Mouse (Mus musculus) forebrain, postnatal 0 days (tissue): ENCODE measurements at regions not wholly inside any gene's neighbourhood (a gene's known extent, or its start where the extent isn't known, plus 50 kb on each side); places are given as distances from the start of the nearest gene placed in this dataset.
A peak's percentile ranks its signal among the peaks of the same experiment; 100 is the strongest.

ENCODE experiments used
- ATAC-seq: fragments of 200-750 bp; cut with Nextera tagmentation; 2 replicates; pipeline ENCODE4 v1.8.0; 2017; ENCODE audit warnings: mild to moderate bottlenecking, moderate library complexity
- DNase-seq: peaks from one replicate; pipeline ENCODE4 v3.0.0-alpha.2; 2015
- H3K27ac ChIP-seq: fragments of 300-500 bp; sonication (generic); 2 replicates; pipeline ENCODE4 v1.5.1; 2014; ENCODE audit warnings: low read depth, mild to moderate bottlenecking, antibody characterized with exemption, low read length, moderate library complexity, mixed read lengths
- H3K27me3 ChIP-seq: fragments of 300-500 bp; sonication (generic); 2 replicates; pipeline ENCODE4 v1.6.1; 2014; ENCODE audit warnings: mild to moderate bottlenecking, low read length, mixed read lengths; ENCODE audit not compliant: insufficient read depth
- H3K36me3 ChIP-seq: fragments of 300-500 bp; sonication (generic); 2 replicates; pipeline ENCODE4 v1.6.1; 2014; ENCODE audit warnings: mild to moderate bottlenecking, moderate library complexity; ENCODE audit not compliant: insufficient read depth
- H3K4me1 ChIP-seq: fragments of 300-500 bp; sonication (generic); 2 replicates; pipeline ENCODE4 v1.6.1; 2014; ENCODE audit warnings: antibody characterized with exemption; ENCODE audit not compliant: insufficient read depth
- H3K4me2 ChIP-seq: fragments of 300-500 bp; sonication (generic); 2 replicates; pipeline ENCODE4 v1.6.1; 2014; ENCODE audit warnings: low read depth, mild to moderate bottlenecking, moderate library complexity
- H3K4me3 ChIP-seq: fragments of 300-500 bp; sonication (generic); 2 replicates; pipeline ENCODE4 v1.5.1; 2014; ENCODE audit warnings: low read depth, low read length, mixed read lengths
- H3K9ac ChIP-seq: fragments of 300-500 bp; sonication (generic); 2 replicates; pipeline ENCODE4 v1.6.1; 2014; ENCODE audit warnings: mild to moderate bottlenecking
- H3K9me3 ChIP-seq: fragments of 300-500 bp; sonication (generic); 2 replicates; pipeline ENCODE4 v1.6.1; 2016; ENCODE audit warnings: low read length
- CTCF ChIP-seq: sonication (generic); IDR thresholded peaks from 2 replicates; pipeline ENCODE4 v1.5.1; 2016; ENCODE audit warnings: antibody characterized with exemption, control low read depth, low read depth
- WGBS: fragments of 180-500 bp; shearing (Covaris S2); extraction: QIAGEN DNeasy Blood & Tissue Kit; methylation state at CpG from one replicate; pipeline ENCODE4 v1.1.7; 2014; 5-methylcytosine and 5-hydroxymethylcytosine counted together

GRCm38 (mm10) chr13:79288022-79288421 lies 1088.5 kb upstream of the Nr2f1 start:
- Histone ChIP-seq H3K4me2 (no peak overlapping the region), H3K27me3 (no peaks in the 10 kb centered on the region), H3K9me3 (no peaks in the 10 kb centered on the region), H3K4me1 (no peaks in the 10 kb centered on the region), H3K4me3 (no peak overlapping the region), H3K36me3 (no peaks in the 10 kb centered on the region), H3K9ac (no peak overlapping the region), H3K27ac (no peak overlapping the region)
- DNase-seq (no peak), ATAC-seq (no peak)
- no peak for TF ChIP-seq CTCF
- WGBS = 96% methylated on average over 1 of the region's 1 CpGs

- TF ChIP-seq CTCF = no peak
- no peaks in the 10 kb centered on the region for H3K9me3 ChIP-seq
Observed at GRCm38 (mm10) chr13:79286181-79286580, 1086.6 kb upstream of the Nr2f1 start.

GRCm38 (mm10) chr13:79285478-79285877 lies 1085.9 kb upstream of the Nr2f1 start:
- no peak overlapping the region for H3K27ac ChIP-seq
- peak; percentile 58 for DNase-seq
- no peaks in the 10 kb centered on the region for H3K9me3 ChIP-seq
- H3K4me1 ChIP-seq = no peaks in the 10 kb centered on the region
- no peak overlapping the region for H3K4me2 ChIP-seq
- H3K36me3 ChIP-seq = no peaks in the 10 kb centered on the region
- no peak overlapping the region for H3K9ac ChIP-seq
- WGBS = 1% methylated on average over 2 of the region's 2 CpGs
- peak; percentile 70 for TF ChIP-seq CTCF
- H3K4me3 ChIP-seq = no peak overlapping the region
- peak; percentile 77 for ATAC-seq
- H3K27me3 ChIP-seq = no peaks in the 10 kb centered on the region

More at GRCm38 (mm10) chr13:79286181-79286580, 1086.6 kb upstream of the Nr2f1 start:
- no peak overlapping the region for H3K27ac ChIP-seq
- H3K9ac ChIP-seq = no peak overlapping the region
- 90% methylated on average over 3 of the region's 3 CpGs for WGBS
- no peaks in the 10 kb centered on the region for H3K27me3 ChIP-seq
- H3K4me2 ChIP-seq = no peak overlapping the region
- H3K4me3 ChIP-seq = no peak overlapping the region
- ATAC-seq = no peak
- DNase-seq = no peak
- H3K36me3 ChIP-seq = no peaks in the 10 kb centered on the region
- no peaks in the 10 kb centered on the region for H3K4me1 ChIP-seq

GRCm38 (mm10) chr13:79277714-79278113 lies 1078.2 kb upstream of the Nr2f1 start:
- H3K27me3 ChIP-seq = no peaks in the 10 kb centered on the region
- no peak overlapping the region for H3K27ac ChIP-seq
- peak; percentile 51 for ATAC-seq
- H3K9ac ChIP-seq = no peak overlapping the region
- H3K4me3 ChIP-seq = no peak overlapping the region
- H3K9me3 ChIP-seq = no peaks in the 10 kb centered on the region
- WGBS = 4% methylated on average over 6 of the region's 6 CpGs
- peak overlapping the region; percentile 39 for H3K4me2 ChIP-seq
- H3K36me3 ChIP-seq = no peaks in the 10 kb centered on the region
- peaks cover 6% of the 10 kb centered on the region; the same call in 1 of the 2 replicates for H3K4me1 ChIP-seq
- DNase-seq = peak; percentile 38
- no peak for TF ChIP-seq CTCF

GRCm38 (mm10) chr13:79277313-79277712 lies 1077.8 kb upstream of the Nr2f1 start:
- Histone ChIP-seq H3K27me3 (no peaks in the 10 kb centered on the region), H3K4me1 (peaks cover 6% of the 10 kb centered on the region; the same call in 1 of the 2 replicates), H3K4me3 (no peak overlapping the region), H3K27ac (no peak overlapping the region), H3K9ac (no peak overlapping the region), H3K36me3 (no peaks in the 10 kb centered on the region), H3K9me3 (no peaks in the 10 kb centered on the region), H3K4me2 (peak overlapping the region; percentile 39)
- ATAC-seq (no peak), DNase-seq (no peak)
- TF ChIP-seq CTCF = no peak
- 16% methylated on average over 7 of the region's 7 CpGs for WGBS

GRCm38 (mm10) chr13:79255362-79255761 lies 1055.8 kb upstream of the Nr2f1 start:
- ATAC-seq = peak; percentile 86; the same call in 1 of the 2 replicates
- TF ChIP-seq CTCF = no peak
- 44% methylated on average over 5 of the region's 5 CpGs for WGBS
- no peaks in the 10 kb centered on the region for H3K4me1 ChIP-seq
- H3K9me3 ChIP-seq = no peaks in the 10 kb centered on the region
- no peak overlapping the region for H3K9ac ChIP-seq
- H3K4me3 ChIP-seq = no peak overlapping the region
- H3K36me3 ChIP-seq = no peaks in the 10 kb centered on the region
- peak; percentile 19 for DNase-seq
- H3K4me2 ChIP-seq = no peak overlapping the region
- H3K27me3 ChIP-seq = no peaks in the 10 kb centered on the region
- H3K27ac ChIP-seq = no peak overlapping the region

GRCm38 (mm10) chr13:79252385-79252784 lies 1052.8 kb upstream of the Nr2f1 start:
- Histone ChIP-seq H3K4me3 (no peak overlapping the region), H3K27ac (no peak overlapping the region), H3K36me3 (no peaks in the 10 kb centered on the region), H3K27me3 (no peaks in the 10 kb centered on the region), H3K4me1 (no peaks in the 10 kb centered on the region), H3K9ac (no peak overlapping the region), H3K9me3 (no peaks in the 10 kb centered on the region), H3K4me2 (no peak overlapping the region)
- DNase-seq = no peak
- ATAC-seq = no peak
- TF ChIP-seq CTCF = no peak
- 23% methylated on average over 5 of the region's 5 CpGs for WGBS
